Mouse (Mus musculus): Measurements from ENCODE around the gene Gpr176.

DNA sequence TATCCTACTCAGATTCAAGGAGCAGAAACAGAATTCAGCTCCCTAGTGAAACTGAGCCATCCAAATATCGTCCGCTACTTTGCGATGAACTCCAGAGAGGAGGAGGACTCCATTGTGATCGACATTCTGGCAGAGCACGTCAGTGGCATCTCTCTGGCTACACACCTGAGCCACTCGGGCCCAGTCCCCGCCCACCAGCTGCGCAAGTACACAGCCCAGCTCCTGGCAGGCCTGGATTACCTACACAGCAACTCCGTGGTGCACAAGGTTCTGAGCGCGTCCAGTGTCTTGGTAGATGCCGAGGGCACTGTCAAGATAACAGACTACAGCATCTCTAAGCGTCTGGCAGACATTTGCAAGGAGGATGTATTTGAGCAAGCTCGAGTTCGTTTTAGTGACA is 48.7 kb upstream of the Gpr176 start:
- TF ChIP-seq CTCF (conservative IDR thresholded peaks at IDR 0.05; ENCODE audit: insufficient read depth, insufficient read length, low read depth, low read length) (no peak), POLR2A (IDR thresholded peaks at IDR 0.05; ENCODE audit: low read depth, low read length) (no peak)
